Mouse (Mus musculus): ENCODE results near the gene Ppp1r1a.

GRCm38 (mm10) chr15:103585876-103586275, 48.1 kb upstream of the Ppp1r1a start:
- TF ChIP-seq FLI1 (IDR thresholded peaks at IDR 0.05; ENCODE audit: low read length), result no peak
- no peak for TF ChIP-seq GATA1 (IDR thresholded peaks at IDR 0.05; ENCODE audit: borderline replicate concordance, low read length)

Measured in megakaryocyte, embryonic 14.5 days (primary cell).